Mouse (Mus musculus) heart, adult 2 months (tissue): ENCODE measurements around the gene Primpol.

Experiments
- CTCF ChIP-seq: fragments of 200-600 bp; IDR thresholded peaks from 2 replicates; pipeline ENCODE4 v1.8.1; 2022; ENCODE audit warnings: antibody characterized with exemption, mild to moderate bottlenecking, moderate library complexity
- POLR2A ChIP-seq: fragments of 200-500 bp; IDR thresholded peaks from 2 replicates; pipeline ENCODE4 v1.6.1; 2011; ENCODE audit warnings: mild to moderate bottlenecking, low read depth, low read length, control low read depth; ENCODE audit not compliant: insufficient read depth

DNA sequence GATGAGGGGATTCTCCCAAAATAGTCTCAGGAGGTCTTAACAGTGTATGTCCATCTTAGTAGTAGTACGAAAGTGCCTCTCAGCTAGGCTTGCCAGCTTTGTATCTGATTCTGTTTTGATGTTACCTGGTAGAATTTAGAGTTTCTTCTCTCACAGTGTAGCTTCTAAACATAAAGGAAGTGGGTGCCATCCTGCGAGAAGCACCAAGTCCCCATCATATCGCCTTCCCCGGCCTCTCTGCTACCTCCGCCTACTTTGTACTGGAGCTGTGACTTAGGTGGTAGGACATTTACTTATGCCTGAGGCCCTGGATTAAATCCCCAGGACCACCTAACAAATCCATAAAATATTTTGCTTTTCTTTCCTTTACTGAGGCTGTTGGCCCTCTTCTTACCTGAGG is 9.6 kb upstream of the Primpol start:
- TF ChIP-seq CTCF, result no peak
- no peak for TF ChIP-seq POLR2A
